Mouse (Mus musculus) stomach, postnatal 0 days (tissue): ENCODE data around the gene Nudt17.

ENCODE experiments used
- CTCF ChIP-seq: IDR thresholded peaks from 2 replicates; pipeline ENCODE4 v1.5.1; 2016; ENCODE audit warnings: antibody characterized with exemption, low read depth, mild to moderate bottlenecking, moderate library complexity
- EP300 ChIP-seq: optimal IDR thresholded peaks from 2 replicates; pipeline ENCODE3; 2016; ENCODE audit warnings: antibody characterized with exemption

- TF ChIP-seq CTCF (no peak), EP300 (no peak)
These were observed 29.9 kb downstream of the Nudt17 start for GRCm38 (mm10) chr3:96678456-96678855.
